Mouse (Mus musculus): ENCODE results near the gene Gpr4.
A peak's percentile ranks its signal among the peaks of the same experiment; 100 is the strongest.

Gpr4 gene

DNA sequence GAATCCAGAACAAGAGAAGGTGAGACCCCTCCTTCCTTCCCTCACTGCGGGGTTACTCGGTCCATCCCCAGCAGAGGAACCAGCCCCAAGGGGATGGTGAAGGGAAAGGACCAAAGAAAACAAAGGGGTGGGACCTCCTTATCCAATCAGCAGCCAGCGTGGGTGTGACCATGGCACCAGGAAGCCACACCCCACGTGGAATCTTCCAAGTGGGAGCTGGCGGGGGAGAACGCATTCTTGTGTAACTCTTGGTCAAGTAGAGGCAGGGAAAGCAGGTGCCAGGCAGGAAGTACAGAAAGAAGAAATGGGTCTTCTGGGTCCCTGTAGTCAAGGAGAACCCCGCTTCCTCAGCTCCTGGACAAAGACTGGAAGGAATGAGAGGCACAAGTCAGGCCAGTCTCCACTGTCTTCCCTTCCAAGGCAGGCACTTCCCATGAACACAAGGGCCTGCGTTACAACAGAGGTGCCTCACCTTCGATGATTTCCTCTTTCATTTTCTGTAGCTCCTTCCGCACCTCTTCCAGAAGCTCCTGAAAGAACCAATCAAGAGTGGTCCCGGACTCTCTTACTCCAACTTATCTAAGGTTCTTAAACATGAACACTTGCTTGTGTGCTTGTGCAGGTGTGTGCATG lies 45.2 kb downstream of the Gpr4 start:
- DNase-seq (ENCODE audit: low spot score in 2 of 2): peak; percentile 36 to 48

DNA sequence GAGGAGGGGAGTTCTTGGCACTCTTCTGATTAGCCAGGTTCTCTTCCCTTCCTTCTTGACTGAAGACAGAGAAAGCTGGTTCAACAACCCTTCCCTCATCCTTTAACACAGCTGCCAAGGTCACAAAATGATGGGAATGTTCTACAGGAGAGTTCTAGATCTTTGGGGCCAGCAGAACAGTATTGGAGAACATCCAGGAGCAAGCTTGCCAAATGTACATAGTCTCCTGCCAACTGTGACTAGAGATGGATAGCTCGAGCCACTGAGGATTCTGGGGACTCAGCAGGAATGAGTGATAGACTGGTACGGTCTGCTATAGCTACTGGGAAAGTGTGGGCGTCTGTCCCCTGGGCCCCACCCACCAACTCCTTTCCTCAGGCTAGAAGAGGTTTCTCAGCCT lies 46.0 kb downstream of the Gpr4 start:
- no peak for DNase-seq (ENCODE audit: low spot score in 2 of 2)

GRCm38 (mm10) chr7:19265147-19265546 lies 52.8 kb downstream of the Gpr4 start:
- DNase-seq (ENCODE audit: low spot score in 2 of 2): no peak

DNA sequence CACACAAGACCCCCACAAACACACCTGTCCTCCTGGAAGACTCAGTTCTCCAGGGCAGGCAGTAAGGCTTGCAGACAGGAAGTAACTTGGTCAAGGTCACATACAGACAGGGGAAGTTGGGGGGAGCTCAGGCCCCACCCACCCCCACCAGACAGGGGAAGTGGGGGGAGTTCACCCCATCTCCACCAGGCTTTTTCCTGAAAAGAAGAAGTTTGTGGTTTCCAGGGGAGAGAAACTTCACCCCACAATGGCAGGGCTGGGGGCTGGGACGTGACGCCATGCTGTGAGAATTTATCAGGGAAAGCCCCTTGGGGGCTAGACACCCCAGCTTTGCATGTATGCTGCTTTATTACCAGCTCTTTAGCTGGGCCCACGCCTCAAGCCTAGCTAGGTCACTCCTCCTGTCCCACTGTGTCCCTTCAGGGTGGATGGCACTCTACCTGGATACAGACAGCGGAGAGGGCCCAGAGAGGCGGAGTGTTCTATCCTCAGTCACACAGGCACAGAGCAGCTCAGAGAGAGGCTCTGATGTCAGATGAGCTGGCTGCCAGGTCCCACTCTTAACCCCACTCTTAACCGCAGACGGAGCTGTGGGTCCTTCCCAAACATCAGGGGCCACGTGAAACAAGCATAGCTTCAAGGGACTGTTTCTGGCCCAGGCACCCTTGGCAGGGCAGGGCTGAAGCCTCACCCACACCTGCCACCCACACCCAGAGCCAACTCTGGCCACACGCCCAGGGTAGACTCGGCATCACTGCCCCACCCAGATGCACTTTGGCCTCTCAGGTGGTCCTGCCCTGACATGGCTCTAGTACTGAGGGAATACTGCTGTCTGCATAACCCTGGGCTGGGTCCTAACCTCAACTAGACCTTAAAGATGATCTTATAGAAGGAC lies 53.8 kb downstream of the Gpr4 start:
- DNase-seq (ENCODE audit: low spot score in 2 of 2): no peak

- DNase-seq (ENCODE audit: low spot score in 2 of 2): no peak
Observed at GRCm38 (mm10) chr7:19267051-19267450, 54.7 kb downstream of the Gpr4 start.

DNA sequence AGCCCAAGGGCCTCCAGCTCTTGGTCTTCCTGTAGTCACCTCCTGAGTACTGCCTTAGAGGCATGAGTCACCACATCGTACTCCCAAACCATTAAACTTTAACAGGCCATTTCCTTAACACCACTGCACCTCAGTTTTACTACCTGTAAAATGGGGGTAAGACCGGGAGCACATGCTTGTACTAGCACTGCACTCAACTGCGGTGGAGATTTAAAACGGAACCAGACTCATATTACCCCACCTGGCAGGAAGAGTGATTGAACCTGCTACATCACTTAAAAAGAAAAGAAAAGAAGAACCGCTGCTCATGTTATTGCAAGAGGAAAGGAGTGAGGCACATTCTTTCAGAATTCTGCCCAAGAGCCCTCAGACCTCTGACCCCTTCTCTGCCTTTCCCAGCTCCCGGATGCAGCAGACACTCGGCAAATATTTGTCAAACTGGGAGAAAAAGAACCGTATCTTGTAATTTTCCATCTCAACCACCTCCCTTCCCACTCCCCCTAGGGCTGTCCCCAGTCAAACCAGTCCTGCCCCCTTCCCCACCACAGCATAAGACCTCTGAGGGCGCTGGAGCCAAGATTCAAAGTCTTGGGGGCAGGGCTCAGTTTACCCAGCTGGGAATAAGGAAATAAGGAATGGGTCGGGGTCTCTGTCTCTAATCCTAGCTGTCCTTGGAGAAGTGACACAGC lies 56.8 kb downstream of the Gpr4 start:
- DNase-seq (ENCODE audit: low spot score in 2 of 2): no peak

DNA sequence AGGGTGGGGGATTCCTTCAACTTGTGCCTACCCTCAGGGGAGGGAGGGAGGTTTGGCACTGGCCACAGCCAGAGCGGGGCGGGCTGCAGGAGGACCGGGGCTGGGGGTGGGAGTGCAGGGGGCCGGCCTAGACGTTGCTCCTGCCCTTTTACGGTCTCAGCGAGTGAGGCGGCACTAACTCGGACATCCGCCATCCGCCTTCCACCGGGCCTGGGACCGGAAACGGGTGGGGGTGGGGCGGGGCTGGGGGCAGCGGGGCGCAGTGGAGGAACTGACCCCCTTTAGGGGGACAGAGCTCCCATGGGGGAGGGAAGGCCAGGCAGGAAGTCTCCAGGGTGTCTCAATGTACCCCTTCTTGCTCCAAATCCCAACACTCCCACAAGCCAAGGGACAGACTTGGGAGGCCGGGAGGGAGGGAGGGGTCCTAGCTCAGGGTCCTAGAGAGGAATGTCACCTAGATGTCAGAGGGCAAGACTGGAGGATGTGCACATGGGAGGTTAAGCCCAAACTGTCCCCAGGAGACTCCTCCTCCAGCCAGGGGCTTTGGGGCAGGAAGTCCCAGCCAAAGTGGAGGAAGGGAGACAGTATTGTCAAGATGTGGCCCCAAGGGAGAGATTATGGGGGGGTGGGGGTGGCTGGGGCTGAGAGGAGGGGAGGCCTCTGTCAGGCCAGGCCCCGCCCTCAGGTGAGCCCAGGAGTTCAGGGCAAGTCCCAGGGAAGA lies 57.5 kb downstream of the Gpr4 start:
- DNase-seq (ENCODE audit: low spot score in 2 of 2): no peak

GRCm38 (mm10) chr7:19270509-19271237 lies 58.3 kb downstream of the Gpr4 start:
- DNase-seq (ENCODE audit: low spot score in 2 of 2): no peak

- peak; percentile 75 to 85 for DNase-seq (ENCODE audit: low spot score in 2 of 2)
Observed at GRCm38 (mm10) chr7:19271238-19272172, 59.2 kb downstream of the Gpr4 start, which contains the start of gene Vasp. Gene Vasp (minus strand): TSS chr7:19271817.

DNA sequence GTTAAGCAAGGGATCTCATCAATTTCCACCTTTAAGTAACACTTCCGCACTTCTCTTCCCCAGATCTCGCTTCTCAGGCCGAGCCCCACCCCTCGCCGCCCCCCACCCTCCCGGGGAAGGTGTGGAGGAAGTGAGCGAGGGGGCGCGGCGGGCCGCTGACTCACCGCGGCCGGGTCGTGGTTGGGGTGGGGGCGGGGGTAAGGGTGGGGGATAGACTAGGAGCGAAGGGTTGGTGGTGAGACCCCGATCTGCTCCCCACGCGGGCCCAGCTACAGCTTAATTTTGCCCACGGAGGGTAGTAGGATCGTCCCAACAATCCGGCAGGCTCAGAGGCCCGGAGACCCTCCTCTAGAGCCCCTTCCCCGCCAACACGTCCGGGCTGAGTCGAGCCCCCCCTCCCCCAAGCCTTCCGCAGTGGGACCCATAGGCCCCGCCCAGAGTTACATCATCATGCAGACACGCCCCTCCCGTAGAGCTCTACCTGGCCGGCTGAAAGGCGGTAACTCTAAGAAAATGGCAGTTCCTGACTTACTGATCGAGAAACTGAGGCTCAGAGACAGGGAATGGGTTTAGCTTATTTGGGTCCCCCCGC lies 59.9 kb downstream of the Gpr4 start:
- DNase-seq (ENCODE audit: low spot score in 2 of 2): no peak

Data from right cerebral cortex, postnatal 36 days (tissue).